Mouse (Mus musculus) kidney, embryonic 14.5 days (tissue): Measurements from ENCODE around the gene Olfr67. TPM values are rescaled to one million over a fixed set of nuclear protein-coding genes. Genes with fewer than 3 reads are reported as not detected.

ENCODE experiments used
- polyA plus RNA-seq: library from polyadenylated mRNA; unstranded; fragments of >200 nt; fragmentation: Nextera tagmentation; extraction: Ambion mirVana; gene quantifications from 2 replicates; pipeline ENCODE4 v1.2.1, GENCODE M21; 2014

Gene Olfr67
- polyA plus RNA-seq, 1 experiment from 2014 or later = not detected

Other genes with a start within 250 kb of the Olfr67 start
- gene Olfr612, start 249.1 kb downstream of the Olfr67 start, polyA plus RNA-seq = not detected in 2 replicates
- not detected in 2 replicates for gene Olfr613, start 243.7 kb downstream of the Olfr67 start, polyA plus RNA-seq
- gene Olfr615, start 235.7 kb downstream of the Olfr67 start, polyA plus RNA-seq = not detected in 2 replicates
- not detected in 2 replicates for gene Olfr616, start 222.7 kb downstream of the Olfr67 start, polyA plus RNA-seq
- gene Olfr617, start 218.8 kb downstream of the Olfr67 start, polyA plus RNA-seq = not detected in 2 replicates
- not detected in 2 replicates for gene Olfr618, start 201.7 kb downstream of the Olfr67 start, polyA plus RNA-seq
- not detected in 2 replicates for gene Olfr619, start 191.2 kb downstream of the Olfr67 start, polyA plus RNA-seq
- gene Olfr620, start 179.3 kb downstream of the Olfr67 start, polyA plus RNA-seq = not detected in 2 replicates
- not detected in 2 replicates for gene Olfr622, start 149.1 kb downstream of the Olfr67 start, polyA plus RNA-seq
- not detected in 2 replicates for gene Olfr623, start 128.1 kb downstream of the Olfr67 start, polyA plus RNA-seq
- gene Olfr624, start 120.6 kb downstream of the Olfr67 start, polyA plus RNA-seq = 0.04 TPM in 1 of 2 replicates, not detected in the other
- not detected in 2 replicates for gene Olfr625-ps1, start 109.1 kb downstream of the Olfr67 start, polyA plus RNA-seq
- not detected in 2 replicates for gene Olfr243, start 77.2 kb downstream of the Olfr67 start, polyA plus RNA-seq
- not detected in 2 replicates for gene Olfr628, start 61.4 kb downstream of the Olfr67 start, polyA plus RNA-seq
- not detected in 2 replicates for gene Olfr629, start 46.9 kb downstream of the Olfr67 start, polyA plus RNA-seq
- not detected in 2 replicates for gene Olfr630, start 34.5 kb downstream of the Olfr67 start, polyA plus RNA-seq
- gene Olfr69, start 20.2 kb downstream of the Olfr67 start, polyA plus RNA-seq = not detected in 2 replicates
- gene Olfr68, start 12.1 kb downstream of the Olfr67 start, polyA plus RNA-seq = not detected in 2 replicates
- 1,529 and 1,788 TPM in 2 replicates for gene Hbb-bt, start 22.2 kb upstream of the Olfr67 start, polyA plus RNA-seq
- gene Hbb-bs, start 36.3 kb upstream of the Olfr67 start, polyA plus RNA-seq = 3,842 and 4,307 TPM in 2 replicates
- gene Hbb-bh2, start 48.7 kb upstream of the Olfr67 start, polyA plus RNA-seq = not detected in 2 replicates
- gene Hbb-bh1, start 51.3 kb upstream of the Olfr67 start, polyA plus RNA-seq = 2.8 and 6.5 TPM in 2 replicates
- 578 and 855 TPM in 2 replicates for gene Hbb-y, start 61.4 kb upstream of the Olfr67 start, polyA plus RNA-seq
- gene Olfr66, start 94.4 kb upstream of the Olfr67 start, polyA plus RNA-seq = not detected in 2 replicates
- not detected in 2 replicates for gene Olfr64, start 102.7 kb upstream of the Olfr67 start, polyA plus RNA-seq
- not detected in 2 replicates for gene Olfr65, start 111.7 kb upstream of the Olfr67 start, polyA plus RNA-seq
- not detected in 2 replicates for gene Olfr631, start 137.0 kb upstream of the Olfr67 start, polyA plus RNA-seq
- gene Olfr632, start 142.5 kb upstream of the Olfr67 start, polyA plus RNA-seq = not detected in 2 replicates
- gene Olfr633, start 152.6 kb upstream of the Olfr67 start, polyA plus RNA-seq = not detected in 2 replicates
- gene Olfr635, start 179.3 kb upstream of the Olfr67 start, polyA plus RNA-seq = 0.03 TPM in 1 of 2 replicates, not detected in the other
- gene Olfr638, start 206.9 kb upstream of the Olfr67 start, polyA plus RNA-seq = not detected in 2 replicates
- 0.03 TPM in 1 of 2 replicates, not detected in the other for gene Olfr639, start 225.5 kb upstream of the Olfr67 start, polyA plus RNA-seq
- gene Olfr640, start 233.8 kb upstream of the Olfr67 start, polyA plus RNA-seq = not detected in 2 replicates
- gene Olfr641, start 243.6 kb upstream of the Olfr67 start, polyA plus RNA-seq = not detected in 2 replicates